Mouse (Mus musculus): ENCODE results near the gene Ccdc191. TPM values are rescaled to one million over a fixed set of nuclear protein-coding genes. Genes with fewer than 3 reads are reported as not detected.
A peak's percentile ranks its signal among the peaks of the same experiment; 100 is the strongest.

The Ccdc191 gene
- polyA plus RNA-seq, 1 experiment from 2014 or later = 6.2 TPM

DNA sequence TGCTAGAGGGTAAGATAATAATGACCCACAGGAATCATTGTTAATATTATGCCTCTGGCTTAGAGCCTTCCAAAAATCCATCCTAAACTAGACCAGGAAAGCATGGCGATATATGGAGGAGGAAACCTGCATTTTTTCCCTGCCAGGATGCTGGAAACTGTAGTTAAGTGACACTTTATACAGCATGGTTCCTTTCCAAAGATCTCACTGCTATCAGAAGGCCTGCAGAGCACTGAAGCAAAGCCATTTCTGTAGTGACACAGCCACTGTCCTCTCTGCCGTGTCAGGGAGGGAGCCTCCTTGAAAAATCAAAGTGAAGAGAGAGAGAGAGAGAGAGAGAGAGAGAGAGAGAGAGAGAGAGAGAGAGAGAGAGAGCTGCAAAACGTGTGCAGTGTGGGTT is 33.0 kb downstream of the Ccdc191 start:
- no peaks in the 10 kb centered on the region for H3K9me3 ChIP-seq (ENCODE audit: control insufficient read depth, low read length)
- H3K9ac ChIP-seq (replicated peaks; ENCODE audit: low read depth, low read length) = no peak overlapping the region
- no peak overlapping the region for H3K4me3 ChIP-seq (ENCODE audit: low read depth, low read length)
- H3K36me3 ChIP-seq (ENCODE audit: control insufficient read depth, insufficient read depth, low read length) = no peaks in the 10 kb centered on the region
- WGBS = 60% methylated on average over 3 of the region's 3 CpGs
- H3K27me3 ChIP-seq (ENCODE audit: control insufficient read depth, insufficient read depth, low read length) = no peaks in the 10 kb centered on the region
- H3K27ac ChIP-seq (ENCODE audit: low read depth, low read length) = no peak overlapping the region
- no peak overlapping the region for H3K4me2 ChIP-seq (ENCODE audit: low read depth, low read length)
- ATAC-seq (ENCODE audit: low read depth) = no peak
- no peaks in the 10 kb centered on the region for H3K4me1 ChIP-seq (ENCODE audit: control insufficient read depth, insufficient read depth, low read length)

DNA sequence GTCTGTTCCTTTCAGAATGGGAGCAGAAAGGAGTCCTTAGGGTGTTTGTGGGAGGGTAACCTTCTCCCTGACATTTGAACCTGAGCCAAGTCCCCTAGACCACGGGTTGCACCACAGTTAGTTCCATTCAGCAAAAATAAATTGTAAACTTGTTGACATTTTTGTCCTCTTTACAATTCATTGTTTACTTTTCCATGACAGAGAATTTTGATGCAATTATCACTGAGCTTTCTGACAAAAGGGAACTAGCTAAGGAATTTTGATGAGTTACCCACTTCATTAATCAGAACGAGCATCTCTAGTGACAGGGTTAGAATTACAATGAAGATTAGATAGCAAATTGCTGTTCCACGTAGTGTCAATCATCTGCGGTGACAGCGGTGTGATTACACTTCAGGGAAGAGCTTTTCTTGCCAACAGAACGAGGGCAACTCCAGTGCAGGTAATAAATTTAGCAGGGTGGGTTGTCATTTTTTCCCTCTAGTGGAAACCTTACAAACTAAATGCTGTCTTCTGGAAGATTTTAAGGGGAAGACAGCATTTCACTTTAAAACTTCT is 35.5 kb downstream of the Ccdc191 start:
- Histone ChIP-seq H3K4me2 (ENCODE audit: low read depth, low read length) (no peak overlapping the region), H3K27ac (ENCODE audit: low read depth, low read length) (no peak overlapping the region), H3K9ac (replicated peaks; ENCODE audit: low read depth, low read length) (no peak overlapping the region), H3K4me1 (ENCODE audit: control insufficient read depth, insufficient read depth, low read length) (no peaks in the 10 kb centered on the region), H3K4me3 (ENCODE audit: low read depth, low read length) (no peak overlapping the region), H3K27me3 (ENCODE audit: control insufficient read depth, insufficient read depth, low read length) (no peaks in the 10 kb centered on the region), H3K36me3 (ENCODE audit: control insufficient read depth, insufficient read depth, low read length) (no peaks in the 10 kb centered on the region), H3K9me3 (ENCODE audit: control insufficient read depth, low read length) (no peaks in the 10 kb centered on the region)
- 0 out of 2 replicates have a peak, but pooled peaks have one; percentile 28 for ATAC-seq (ENCODE audit: low read depth)
- 53% methylated on average over 6 of the region's 6 CpGs for WGBS

DNA sequence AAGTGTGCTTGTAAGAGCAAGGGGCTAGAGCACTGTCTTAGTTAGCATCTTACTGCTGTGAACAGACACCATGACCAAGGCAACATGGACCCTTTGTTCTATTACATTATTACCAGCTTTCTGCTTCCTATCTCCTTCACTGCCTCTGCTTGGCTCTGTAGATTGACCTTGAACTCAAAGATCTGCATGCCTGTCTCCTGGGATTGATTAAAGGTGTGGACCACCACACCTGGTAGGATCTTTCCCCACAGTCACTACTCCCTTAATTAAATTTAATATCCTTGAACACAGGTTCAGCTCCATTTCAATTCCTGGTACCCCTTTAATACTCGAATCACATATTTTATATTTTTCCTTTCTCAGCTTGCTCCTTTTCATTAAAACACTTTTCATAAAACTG is 36.2 kb downstream of the Ccdc191 start:
- no peaks in the 10 kb centered on the region for H3K9me3 ChIP-seq (ENCODE audit: control insufficient read depth, low read length)

DNA sequence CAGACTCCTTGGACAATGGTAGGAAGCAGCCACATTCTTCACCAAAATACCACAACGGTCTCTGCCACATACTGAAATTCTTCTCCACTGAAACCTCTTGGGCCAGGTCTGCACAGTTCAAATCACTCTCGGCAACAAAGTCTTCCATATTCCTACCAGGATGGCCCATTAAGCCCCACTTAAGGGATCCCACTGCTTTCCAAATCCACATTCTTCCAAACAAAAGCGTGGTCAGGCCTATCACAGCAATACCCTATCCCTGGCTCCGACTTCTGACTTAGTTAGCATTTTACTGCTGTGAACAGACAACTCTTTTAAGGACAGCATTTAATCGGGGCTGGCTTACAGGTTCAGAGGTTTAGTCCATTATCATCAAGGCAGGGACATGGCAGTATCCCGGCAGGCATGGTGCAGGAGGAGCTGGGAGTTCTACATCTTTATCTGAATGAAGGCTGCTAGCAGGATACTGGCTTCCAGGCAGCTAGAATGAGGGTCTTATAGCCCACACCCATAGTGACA is 36.8 kb downstream of the Ccdc191 start, which contains the start of gene Qtrt2:
TSS of gene Qtrt2 (minus strand) at position 469 of the 519 bp plus-strand sequence.
- 35% methylated on average over 6 of the region's 6 CpGs for WGBS
- no peak for ATAC-seq (ENCODE audit: low read depth)

More for the DNA sequence above, 36.2 kb downstream of the Ccdc191 start:
- no peak for ATAC-seq (ENCODE audit: low read depth)
- no peak overlapping the region for H3K9ac ChIP-seq (replicated peaks; ENCODE audit: low read depth, low read length)
- peaks cover under 1% of the 10 kb centered on the region for H3K4me1 ChIP-seq (ENCODE audit: control insufficient read depth, insufficient read depth, low read length)
- no peak overlapping the region for H3K4me2 ChIP-seq (ENCODE audit: low read depth, low read length)
- H3K27ac ChIP-seq (ENCODE audit: low read depth, low read length) = no peak overlapping the region
- H3K27me3 ChIP-seq (ENCODE audit: control insufficient read depth, insufficient read depth, low read length) = no peaks in the 10 kb centered on the region
- H3K4me3 ChIP-seq (ENCODE audit: low read depth, low read length) = no peak overlapping the region
- WGBS = 94% methylated on average over 1 of the region's 1 CpGs
- no peaks in the 10 kb centered on the region for H3K36me3 ChIP-seq (ENCODE audit: control insufficient read depth, insufficient read depth, low read length)

DNA sequence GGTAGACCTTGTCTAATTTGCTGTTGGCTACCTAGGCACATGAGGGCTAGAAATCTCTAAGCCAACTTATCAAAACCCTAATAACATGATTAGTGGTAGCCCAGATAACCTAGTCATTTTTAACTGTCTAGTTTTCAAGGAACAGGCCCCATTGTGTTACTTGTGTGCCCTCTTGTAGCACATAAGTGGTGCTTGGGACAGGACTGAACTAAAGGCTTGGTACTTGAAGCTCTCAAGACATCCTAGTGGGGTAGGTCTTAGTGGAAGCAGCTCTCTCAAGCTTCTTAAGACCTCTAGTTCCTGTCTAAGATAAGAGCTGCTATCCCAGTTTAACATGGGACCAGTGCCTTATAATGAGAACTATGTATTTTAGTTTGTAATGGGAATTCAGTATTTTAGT is 41.0 kb downstream of the Ccdc191 start:
- no peak overlapping the region; the same call in 1 of the 2 replicates for H3K27ac ChIP-seq (ENCODE audit: low read depth, low read length)
- H3K9me3 ChIP-seq (ENCODE audit: control insufficient read depth, low read length) = no peaks in the 10 kb centered on the region
- no peak overlapping the region for H3K4me2 ChIP-seq (ENCODE audit: low read depth, low read length)
- H3K36me3 ChIP-seq (ENCODE audit: control insufficient read depth, insufficient read depth, low read length) = no peaks in the 10 kb centered on the region
- H3K9ac ChIP-seq (replicated peaks; ENCODE audit: low read depth, low read length) = no peak overlapping the region
- H3K4me1 ChIP-seq (ENCODE audit: control insufficient read depth, insufficient read depth, low read length) = peaks cover 6% of the 10 kb centered on the region
- no peak for ATAC-seq (ENCODE audit: low read depth)
- no peak overlapping the region for H3K4me3 ChIP-seq (ENCODE audit: low read depth, low read length)
- H3K27me3 ChIP-seq (ENCODE audit: control insufficient read depth, insufficient read depth, low read length) = no peaks in the 10 kb centered on the region

More for the DNA sequence above, 36.8 kb downstream of the Ccdc191 start, which contains the start of gene Qtrt2:
- H3K27me3 ChIP-seq (ENCODE audit: control insufficient read depth, insufficient read depth, low read length) = no peaks in the 10 kb centered on the region
- no peak within 1 kb of the TSS for H3K4me2 ChIP-seq (ENCODE audit: low read depth, low read length)
- no peak within 1 kb of the TSS for H3K4me3 ChIP-seq (ENCODE audit: low read depth, low read length)
- H3K36me3 ChIP-seq (ENCODE audit: control insufficient read depth, insufficient read depth, low read length) = no peaks in the 10 kb centered on the region
- no peaks in the 10 kb centered on the region for H3K9me3 ChIP-seq (ENCODE audit: control insufficient read depth, low read length)
- H3K9ac ChIP-seq (replicated peaks; ENCODE audit: low read depth, low read length) = no peak within 1 kb of the TSS
- peaks cover 6% of the 10 kb centered on the region for H3K4me1 ChIP-seq (ENCODE audit: control insufficient read depth, insufficient read depth, low read length)
- H3K27ac ChIP-seq (ENCODE audit: low read depth, low read length) = no peak within 1 kb of the TSS

DNA sequence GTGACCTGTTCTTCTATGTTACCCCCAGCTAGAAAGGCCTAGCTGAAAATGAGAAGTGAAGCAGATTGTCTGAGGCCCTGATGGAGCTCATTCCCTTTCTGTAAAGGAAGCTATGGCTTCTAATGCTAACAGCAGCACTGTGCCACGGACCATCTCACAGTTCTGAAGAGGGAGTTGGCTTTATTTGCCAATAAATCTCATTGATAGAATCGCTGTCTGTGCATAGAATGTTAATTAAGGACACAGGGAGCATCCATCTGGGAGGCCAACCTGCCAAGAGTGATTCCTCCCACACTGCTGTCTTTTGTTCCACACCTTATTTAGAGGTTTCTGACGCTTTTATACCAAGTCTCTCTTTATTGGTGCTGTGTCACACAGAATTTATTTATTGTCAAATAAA is 41.9 kb downstream of the Ccdc191 start:
- H3K27me3 ChIP-seq (ENCODE audit: control insufficient read depth, insufficient read depth, low read length) = no peaks in the 10 kb centered on the region
- WGBS = 14% methylated on average over 3 of the region's 3 CpGs
- peak; percentile 94 for ATAC-seq (ENCODE audit: low read depth)
- peak overlapping the region; percentile 73; the same call in 1 of the 2 replicates for H3K27ac ChIP-seq (ENCODE audit: low read depth, low read length)
- H3K9ac ChIP-seq (replicated peaks; ENCODE audit: low read depth, low read length) = no peak overlapping the region
- H3K4me3 ChIP-seq (ENCODE audit: low read depth, low read length) = no peak overlapping the region
- H3K4me1 ChIP-seq (ENCODE audit: control insufficient read depth, insufficient read depth, low read length) = peaks cover 6% of the 10 kb centered on the region
- H3K36me3 ChIP-seq (ENCODE audit: control insufficient read depth, insufficient read depth, low read length) = no peaks in the 10 kb centered on the region
- H3K4me2 ChIP-seq (ENCODE audit: low read depth, low read length) = no peak overlapping the region
- H3K9me3 ChIP-seq (ENCODE audit: control insufficient read depth, low read length) = no peaks in the 10 kb centered on the region

DNA sequence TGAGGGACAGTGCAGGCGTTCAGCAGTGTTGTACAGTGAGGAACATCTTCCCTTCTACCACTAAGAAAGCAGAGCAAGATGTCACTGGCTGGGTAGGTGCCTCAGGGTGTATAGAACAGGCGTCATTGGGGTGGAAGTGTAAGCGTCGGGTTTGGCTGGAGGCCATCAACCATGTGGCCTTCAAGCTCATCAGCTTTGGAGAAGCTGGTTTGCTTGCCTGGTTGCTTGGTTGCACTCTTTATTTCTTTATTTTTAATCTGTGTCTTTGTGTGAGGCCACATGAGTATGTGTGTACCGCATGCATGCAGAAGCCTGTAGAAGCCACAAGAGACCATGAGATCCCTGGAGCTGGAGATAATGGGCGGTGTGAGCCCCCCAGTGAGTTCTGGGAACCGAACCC is 42.7 kb downstream of the Ccdc191 start:
- Histone ChIP-seq H3K4me1 (ENCODE audit: control insufficient read depth, insufficient read depth, low read length) (peaks cover 6% of the 10 kb centered on the region), H3K27ac (ENCODE audit: low read depth, low read length) (no peak overlapping the region), H3K36me3 (ENCODE audit: control insufficient read depth, insufficient read depth, low read length) (no peaks in the 10 kb centered on the region), H3K27me3 (ENCODE audit: control insufficient read depth, insufficient read depth, low read length) (no peaks in the 10 kb centered on the region), H3K4me3 (ENCODE audit: low read depth, low read length) (no peak overlapping the region), H3K9me3 (ENCODE audit: control insufficient read depth, low read length) (no peaks in the 10 kb centered on the region), H3K4me2 (ENCODE audit: low read depth, low read length) (no peak overlapping the region), H3K9ac (replicated peaks; ENCODE audit: low read depth, low read length) (no peak overlapping the region)
- ATAC-seq (ENCODE audit: low read depth) = peak; percentile 47; the same call in 1 of the 2 replicates
- 83% methylated on average over 7 of the region's 7 CpGs for WGBS

DNA sequence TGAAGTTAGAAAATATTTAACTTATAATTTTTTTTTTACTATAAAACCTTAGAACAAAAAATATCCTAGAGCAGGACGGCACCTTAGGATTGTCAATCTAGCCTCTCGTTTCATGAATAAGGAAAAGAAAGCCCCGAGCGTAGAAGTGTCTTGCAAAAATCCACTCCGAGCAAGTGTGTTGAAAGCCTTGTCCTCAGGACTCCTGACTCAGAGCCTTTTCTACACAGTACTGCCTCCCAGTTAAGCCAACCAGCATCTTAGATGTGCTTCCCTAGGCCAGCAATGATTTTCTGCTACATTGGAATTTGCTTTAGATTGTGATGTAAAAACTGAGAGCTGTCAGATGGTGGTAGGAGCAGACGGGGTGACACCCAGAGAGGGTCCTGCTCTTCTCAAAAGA is 43.4 kb downstream of the Ccdc191 start:
- no peak overlapping the region for H3K4me2 ChIP-seq (ENCODE audit: low read depth, low read length)
- H3K4me3 ChIP-seq (ENCODE audit: low read depth, low read length) = no peak overlapping the region
- H3K9ac ChIP-seq (replicated peaks; ENCODE audit: low read depth, low read length) = no peak overlapping the region
- peaks cover 6% of the 10 kb centered on the region for H3K4me1 ChIP-seq (ENCODE audit: control insufficient read depth, insufficient read depth, low read length)
- H3K36me3 ChIP-seq (ENCODE audit: control insufficient read depth, insufficient read depth, low read length) = no peaks in the 10 kb centered on the region
- no peak overlapping the region for H3K27ac ChIP-seq (ENCODE audit: low read depth, low read length)
- no peaks in the 10 kb centered on the region for H3K9me3 ChIP-seq (ENCODE audit: control insufficient read depth, low read length)
- WGBS = 88% methylated on average over 6 of the region's 6 CpGs
- ATAC-seq (ENCODE audit: low read depth) = no peak
- H3K27me3 ChIP-seq (ENCODE audit: control insufficient read depth, insufficient read depth, low read length) = no peaks in the 10 kb centered on the region

DNA sequence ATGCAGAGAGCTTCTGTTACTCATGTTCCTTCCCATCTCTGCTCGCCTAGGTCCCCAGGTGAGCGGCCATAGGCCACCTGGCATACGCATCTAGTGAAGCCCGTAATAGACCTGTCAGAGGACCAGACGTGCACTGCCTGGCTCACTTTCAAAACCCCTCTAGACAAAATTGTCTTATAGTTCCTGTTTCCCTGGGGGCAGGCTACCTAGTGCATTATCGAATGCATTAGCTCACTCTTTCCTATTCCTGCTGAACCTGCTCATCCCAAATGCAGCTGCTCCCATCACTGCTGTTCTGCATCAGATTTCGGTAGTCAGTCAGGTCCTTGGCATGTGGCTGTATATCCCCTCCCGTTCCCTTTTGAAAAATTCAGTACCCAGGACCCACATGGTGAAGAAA is 45.3 kb downstream of the Ccdc191 start:
- H3K4me2 ChIP-seq (ENCODE audit: low read depth, low read length) = no peak overlapping the region
- no peak overlapping the region for H3K9ac ChIP-seq (replicated peaks; ENCODE audit: low read depth, low read length)
- H3K4me1 ChIP-seq (ENCODE audit: control insufficient read depth, insufficient read depth, low read length) = peaks cover 6% of the 10 kb centered on the region
- H3K27me3 ChIP-seq (ENCODE audit: control insufficient read depth, insufficient read depth, low read length) = no peaks in the 10 kb centered on the region
- H3K4me3 ChIP-seq (ENCODE audit: low read depth, low read length) = no peak overlapping the region
- H3K27ac ChIP-seq (ENCODE audit: low read depth, low read length) = no peak overlapping the region
- no peaks in the 10 kb centered on the region for H3K9me3 ChIP-seq (ENCODE audit: control insufficient read depth, low read length)
- H3K36me3 ChIP-seq (ENCODE audit: control insufficient read depth, insufficient read depth, low read length) = no peaks in the 10 kb centered on the region
- WGBS = 75% methylated on average over 8 of the region's 8 CpGs
- no peak for ATAC-seq (ENCODE audit: low read depth)

Data from neural tube, embryonic 14.5 days (tissue).